Mouse (Mus musculus) lung, embryonic 14.5 days (tissue): ENCODE measurements around the gene Cycs. TPM values are rescaled to one million over a fixed set of nuclear protein-coding genes. Genes with fewer than 3 reads are reported as not detected.

ENCODE experiments used
- ATAC-seq: fragments of 200-750 bp; cut with Nextera tagmentation; 2 replicates; pipeline ENCODE4 v1.8.0; 2017; ENCODE audit warnings: mild to moderate bottlenecking, moderate TSS enrichment, moderate library complexity; ENCODE audit not compliant: insufficient read depth
- DNase-seq: peaks from one replicate; pipeline ENCODE4 v3.0.0-alpha.2; 2015
- H3K27ac ChIP-seq: fragments of 300-500 bp; sonication (generic); 2 replicates; pipeline ENCODE4 v1.5.1; 2014; ENCODE audit warnings: low read depth, mild to moderate bottlenecking, moderate library complexity
- H3K27me3 ChIP-seq: fragments of 300-500 bp; sonication (generic); 2 replicates; pipeline ENCODE4 v1.6.1; 2014; ENCODE audit warnings: low read length, control low read depth; ENCODE audit not compliant: insufficient read depth
- H3K36me3 ChIP-seq: fragments of 300-500 bp; sonication (generic); 2 replicates; pipeline ENCODE4 v1.6.1; 2014; ENCODE audit warnings: control low read depth; ENCODE audit not compliant: insufficient read depth
- H3K4me1 ChIP-seq: fragments of 300-500 bp; sonication (generic); 2 replicates; pipeline ENCODE4 v1.6.1; 2014; ENCODE audit warnings: antibody characterized with exemption, control low read depth; ENCODE audit not compliant: insufficient read depth
- H3K4me2 ChIP-seq: fragments of 300-500 bp; sonication (generic); 2 replicates; pipeline ENCODE4 v1.6.1; 2014; ENCODE audit warnings: mild to moderate bottlenecking
- H3K4me3 ChIP-seq: fragments of 300-500 bp; sonication (generic); 2 replicates; pipeline ENCODE4 v1.5.1; 2014; ENCODE audit warnings: low read depth, low read length
- H3K9ac ChIP-seq: fragments of 300-500 bp; sonication (generic); 2 replicates; pipeline ENCODE4 v1.6.1; 2014
- H3K9me3 ChIP-seq: fragments of 300-500 bp; sonication (generic); 2 replicates; pipeline ENCODE4 v1.6.1; 2016; ENCODE audit warnings: low read depth, low read length, control low read depth
- CTCF ChIP-seq: IDR thresholded peaks from 2 replicates; pipeline ENCODE4 v1.5.1; 2016; ENCODE audit warnings: antibody characterized with exemption, low read depth
- WGBS: fragments of 180-500 bp; shearing (Covaris S2); extraction: QIAGEN DNeasy Blood & Tissue Kit; methylation state at CpG from one replicate; pipeline ENCODE4 v1.1.7; 2014; 5-methylcytosine and 5-hydroxymethylcytosine counted together
- polyA plus RNA-seq: library from polyadenylated mRNA; unstranded; fragments of >200 nt; fragmentation: Nextera tagmentation; extraction: Ambion mirVana; gene quantifications from 2 replicates; pipeline ENCODE4 v1.2.1, GENCODE M21; 2014

The Cycs gene
- polyA plus RNA-seq, 1 experiment from 2014 or later: 58.0 TPM

GRCm38 (mm10) chr6:50531003-50531402, 35.3 kb downstream of the Cycs start:
- 82% methylated on average over 3 of the region's 3 CpGs for WGBS
- ATAC-seq: no peak

DNA sequence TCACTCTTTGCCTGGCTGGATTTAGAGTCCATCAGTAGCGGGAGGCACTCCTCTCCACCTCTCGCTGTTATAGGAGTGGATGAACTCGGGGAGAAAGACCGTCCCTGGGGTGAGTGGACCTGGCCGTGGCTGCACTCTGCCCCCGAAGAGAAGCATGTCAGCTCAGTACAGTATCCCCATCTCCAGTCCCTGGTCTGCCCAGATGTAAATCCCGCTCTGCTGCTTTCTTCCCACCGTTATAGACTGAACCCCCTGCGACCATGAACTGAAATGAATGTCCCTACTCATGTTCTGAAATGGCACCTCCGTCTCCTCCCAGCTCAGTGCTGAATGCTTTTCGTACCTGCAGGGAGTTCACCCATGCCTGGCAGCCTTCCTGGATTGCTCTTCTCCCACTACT, 37.1 kb downstream of the Cycs start:
- H3K9me3 ChIP-seq: no peaks in the 10 kb centered on the region
- no peak for ATAC-seq
- no peak overlapping the region for H3K27ac ChIP-seq
- H3K9ac ChIP-seq: no peak overlapping the region
- H3K4me3 ChIP-seq: no peak overlapping the region
- no peak overlapping the region for H3K4me2 ChIP-seq
- 80% methylated on average over 11 of the region's 11 CpGs for WGBS
- no peak for DNase-seq
- H3K36me3 ChIP-seq: no peaks in the 10 kb centered on the region
- no peaks in the 10 kb centered on the region for H3K27me3 ChIP-seq
- no peaks in the 10 kb centered on the region for H3K4me1 ChIP-seq
- no peak for TF ChIP-seq CTCF

More at GRCm38 (mm10) chr6:50531003-50531402, 35.3 kb downstream of the Cycs start:
- no peaks in the 10 kb centered on the region for H3K27me3 ChIP-seq
- TF ChIP-seq CTCF: no peak
- no peaks in the 10 kb centered on the region for H3K4me1 ChIP-seq
- no peaks in the 10 kb centered on the region for H3K36me3 ChIP-seq
- H3K27ac ChIP-seq: no peak overlapping the region
- no peak overlapping the region for H3K9ac ChIP-seq
- H3K4me3 ChIP-seq: no peak overlapping the region
- H3K4me2 ChIP-seq: no peak overlapping the region
- no peaks in the 10 kb centered on the region for H3K9me3 ChIP-seq
- DNase-seq: no peak

DNA sequence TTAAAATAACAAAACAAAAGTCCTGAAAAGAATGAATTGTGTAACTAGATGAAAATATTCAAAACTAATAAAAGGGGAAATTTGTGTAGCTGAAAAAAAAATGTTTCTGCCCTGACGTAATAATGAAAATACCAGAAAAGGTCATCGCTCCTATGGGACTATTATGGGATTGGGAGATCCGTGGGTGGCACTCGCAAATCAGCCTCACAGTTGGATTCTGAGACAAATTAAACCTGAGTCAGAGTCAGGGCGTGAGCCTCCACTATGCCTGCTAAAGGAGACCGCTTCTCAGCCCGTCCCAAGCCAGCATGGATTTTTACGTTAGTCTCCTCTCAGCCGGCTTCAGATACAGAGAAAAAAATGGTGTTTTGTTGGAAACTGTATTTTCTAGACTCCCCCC, 38.9 kb downstream of the Cycs start:
- H3K4me1 ChIP-seq: no peaks in the 10 kb centered on the region
- no peak overlapping the region for H3K4me3 ChIP-seq
- DNase-seq: no peak
- H3K9me3 ChIP-seq: no peaks in the 10 kb centered on the region
- no peaks in the 10 kb centered on the region for H3K36me3 ChIP-seq
- 72% methylated on average over 9 of the region's 9 CpGs for WGBS
- no peaks in the 10 kb centered on the region for H3K27me3 ChIP-seq
- no peak for ATAC-seq
- TF ChIP-seq CTCF: no peak
- no peak overlapping the region for H3K27ac ChIP-seq
- H3K4me2 ChIP-seq: no peak overlapping the region
- no peak overlapping the region for H3K9ac ChIP-seq

- H3K4me2 ChIP-seq: no peak overlapping the region
- no peak overlapping the region for H3K9ac ChIP-seq
- H3K4me3 ChIP-seq: no peak overlapping the region
- no peaks in the 10 kb centered on the region for H3K36me3 ChIP-seq
- ATAC-seq: no peak
- H3K9me3 ChIP-seq: no peaks in the 10 kb centered on the region
- DNase-seq: peak; percentile 85
- no peaks in the 10 kb centered on the region for H3K27me3 ChIP-seq
- peak; percentile 96 for TF ChIP-seq CTCF
- no peaks in the 10 kb centered on the region for H3K4me1 ChIP-seq
- 25% methylated on average over 7 of the region's 7 CpGs for WGBS
- H3K27ac ChIP-seq: no peak overlapping the region
Measured at GRCm38 (mm10) chr6:50526597-50527024, 39.7 kb downstream of the Cycs start.

DNA sequence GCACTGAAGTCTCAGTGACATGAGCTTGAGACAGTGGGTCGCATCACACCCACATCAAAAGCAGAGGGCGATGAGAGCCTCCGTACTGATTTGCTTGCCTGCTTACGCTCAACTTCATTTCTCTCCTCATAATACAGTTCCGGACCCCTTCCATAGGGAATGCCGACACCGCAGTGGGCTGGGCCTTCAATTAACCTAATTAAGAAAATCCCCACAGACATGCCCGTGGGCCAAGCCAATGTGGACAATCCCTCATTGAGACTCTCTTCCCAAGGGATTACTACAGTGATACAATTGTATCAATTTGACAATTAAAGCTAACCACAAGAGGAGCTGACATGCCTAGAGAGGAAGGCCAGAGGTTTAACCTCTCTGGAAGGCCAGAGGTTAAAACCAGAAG, 40.5 kb downstream of the Cycs start:
- Histone ChIP-seq H3K27ac (no peak overlapping the region), H3K36me3 (no peaks in the 10 kb centered on the region), H3K4me2 (no peak overlapping the region), H3K4me3 (no peak overlapping the region), H3K9ac (no peak overlapping the region), H3K9me3 (no peaks in the 10 kb centered on the region), H3K27me3 (no peaks in the 10 kb centered on the region), H3K4me1 (no peaks in the 10 kb centered on the region)
- no peak for DNase-seq
- no peak for ATAC-seq
- TF ChIP-seq CTCF: no peak
- WGBS: 86% methylated on average over 8 of the region's 8 CpGs

DNA sequence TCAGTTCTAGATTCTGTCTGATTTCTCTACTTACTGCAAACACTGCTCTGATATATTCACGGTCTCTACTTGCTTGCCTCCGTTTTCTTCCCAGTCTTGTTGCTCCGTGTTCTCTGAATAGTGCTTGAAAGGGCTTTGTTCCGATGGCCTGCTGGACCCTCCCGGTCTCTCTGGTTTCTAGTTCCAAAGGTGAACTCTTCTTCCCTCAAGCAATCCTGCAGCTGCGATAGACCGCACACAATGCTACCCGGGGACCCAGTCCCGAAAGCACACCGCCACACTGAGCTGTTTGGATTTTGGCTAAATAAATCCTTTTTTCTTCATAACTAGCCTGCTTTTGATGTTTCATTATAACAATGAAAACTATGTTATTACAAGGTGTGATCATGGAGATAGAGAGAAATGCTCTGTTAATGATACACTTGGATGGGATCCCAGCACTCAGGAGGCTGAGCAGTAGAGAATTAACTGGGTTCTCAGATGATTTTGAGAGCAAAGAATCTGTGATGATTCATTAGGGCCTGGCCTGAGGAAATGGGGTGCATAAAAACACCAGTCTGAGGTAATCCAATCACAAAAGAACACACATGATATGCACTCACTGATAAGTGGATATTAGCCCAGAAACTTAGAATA, 42.0 kb downstream of the Cycs start:
- Histone ChIP-seq H3K27ac (no peak overlapping the region), H3K4me1 (no peaks in the 10 kb centered on the region), H3K9ac (no peak overlapping the region), H3K9me3 (no peaks in the 10 kb centered on the region), H3K4me2 (no peak overlapping the region), H3K4me3 (no peak overlapping the region), H3K36me3 (no peaks in the 10 kb centered on the region), H3K27me3 (no peaks in the 10 kb centered on the region)
- no peak for TF ChIP-seq CTCF
- DNase-seq (no peak), ATAC-seq (no peak)
- whole genome bisulfite sequencing: 83% methylated on average over 10 of the region's 10 CpGs

GRCm38 (mm10) chr6:50522772-50523171, 43.6 kb downstream of the Cycs start:
- Histone ChIP-seq H3K4me1 (no peaks in the 10 kb centered on the region), H3K9me3 (no peaks in the 10 kb centered on the region), H3K36me3 (no peaks in the 10 kb centered on the region), H3K27me3 (no peaks in the 10 kb centered on the region), H3K27ac (no peak overlapping the region), H3K4me2 (no peak overlapping the region), H3K9ac (no peak overlapping the region), H3K4me3 (no peak overlapping the region)
- TF ChIP-seq CTCF: no peak
- no peak for DNase-seq
- 87% methylated on average over 7 of the region's 7 CpGs for WGBS
- ATAC-seq: no peak
